Mouse (Mus musculus): ENCODE data around the gene Rrm1.
"Not testable (repeated sequence)": the region's sequence is repeated elsewhere in the genome, so short reads cannot be mapped to it uniquely, and the experiment has no call there.

Rrm1 gene

GRCm38 (mm10) chr7:102478926-102479325, 37.4 kb downstream of the Rrm1 start:
- DNase-seq = no peak

DNA sequence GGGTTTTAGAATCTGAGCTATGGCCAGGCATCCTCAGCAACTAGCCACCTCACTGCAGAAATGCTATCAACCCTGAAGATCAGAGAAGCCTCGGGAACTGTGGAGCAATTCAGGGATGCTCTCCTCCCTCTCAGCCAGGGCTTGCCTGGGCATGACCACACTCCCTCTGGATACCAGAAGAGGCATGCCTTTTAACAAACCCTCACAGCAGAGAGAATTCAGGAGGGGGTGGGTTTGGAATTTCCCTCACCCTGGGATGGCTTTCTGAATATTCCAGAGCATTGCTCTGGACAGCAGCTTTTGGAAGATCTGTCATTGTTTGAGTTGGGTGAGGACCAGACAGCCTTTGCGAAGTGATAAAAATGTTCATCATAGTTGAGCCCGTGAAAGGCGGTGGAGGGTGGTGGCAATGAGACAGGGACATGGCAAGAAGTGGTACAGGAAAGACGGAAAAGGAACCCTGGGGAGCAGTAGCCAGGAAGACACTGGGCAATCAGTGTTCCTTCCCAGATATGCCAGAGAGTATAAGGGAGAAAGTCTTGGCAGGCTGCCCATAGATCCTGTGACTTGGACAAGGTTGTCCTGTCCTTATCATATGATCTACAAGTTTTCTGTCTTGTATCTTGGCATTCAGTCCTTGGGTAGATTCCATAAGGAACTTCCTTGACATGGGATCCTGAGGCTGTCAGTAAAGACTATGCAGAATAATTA, 38.0 kb downstream of the Rrm1 start:
- peak; percentile 75 to 78 for DNase-seq

DNA sequence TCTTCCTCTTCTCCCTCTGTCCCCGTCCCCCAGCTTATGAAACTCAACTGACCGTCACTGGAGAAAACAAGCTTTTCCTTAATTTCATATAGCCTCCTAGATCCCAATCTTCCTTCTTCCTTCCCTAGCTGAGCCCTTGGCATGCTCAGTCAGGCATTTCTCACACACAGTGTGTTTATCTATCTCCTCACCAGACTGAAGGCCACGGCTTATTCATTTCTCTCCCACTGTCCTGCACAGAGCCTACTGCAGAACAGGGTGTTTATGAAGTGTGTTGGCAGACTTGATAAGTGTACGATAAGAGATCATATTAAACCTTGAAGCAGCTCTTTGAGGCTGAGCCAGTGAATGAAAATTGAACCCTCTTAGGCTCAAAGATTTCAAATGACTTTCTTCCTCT, 39.3 kb downstream of the Rrm1 start:
- DNase-seq = no peak

- no peak for DNase-seq
Observed at GRCm38 (mm10) chr7:102481579-102481978, 40.1 kb downstream of the Rrm1 start, which contains the start of gene Olfr543. Gene Olfr543 (minus strand): TSS chr7:102481679.

DNA sequence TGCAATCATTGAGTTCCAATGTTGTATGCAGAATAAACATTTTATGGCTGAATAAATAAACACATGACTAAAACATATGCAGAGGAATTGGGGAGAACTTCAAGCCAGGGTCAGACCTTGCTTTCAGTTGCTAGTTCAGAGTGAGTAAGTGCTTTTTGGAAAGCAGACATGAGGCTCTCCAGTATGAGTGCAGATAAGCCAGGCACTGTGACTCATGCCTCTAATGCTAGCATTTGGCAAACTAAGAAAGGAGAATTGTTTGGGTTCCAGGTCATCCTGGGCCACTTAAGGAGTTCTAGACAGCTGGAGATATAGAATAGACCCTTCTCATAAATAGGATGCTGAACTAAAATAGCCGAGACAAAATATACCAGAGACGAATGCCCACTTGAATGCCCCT, 42.2 kb downstream of the Rrm1 start:
- DNase-seq = no peak

DNA sequence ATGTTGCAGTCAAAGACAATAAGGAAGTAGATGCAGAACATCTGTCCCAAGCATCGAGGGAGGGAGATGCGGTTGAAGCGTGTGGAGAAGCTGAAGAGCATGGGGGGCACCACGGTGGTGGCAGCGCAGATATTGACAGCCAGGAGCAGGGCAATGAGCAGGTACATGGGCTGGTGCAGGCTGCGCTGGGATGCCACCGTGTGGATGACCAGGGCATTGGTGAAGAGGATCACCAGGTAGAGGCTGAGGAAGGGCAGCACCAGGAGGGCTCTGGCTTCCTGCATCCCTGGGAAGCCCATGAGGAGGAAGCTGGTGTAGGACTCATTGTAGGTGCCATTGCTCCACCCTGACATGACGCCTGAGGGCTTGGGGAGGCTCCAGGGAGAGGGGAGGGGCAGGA, 43.3 kb downstream of the Rrm1 start:
- not testable (repeated sequence) for DNase-seq

DNA sequence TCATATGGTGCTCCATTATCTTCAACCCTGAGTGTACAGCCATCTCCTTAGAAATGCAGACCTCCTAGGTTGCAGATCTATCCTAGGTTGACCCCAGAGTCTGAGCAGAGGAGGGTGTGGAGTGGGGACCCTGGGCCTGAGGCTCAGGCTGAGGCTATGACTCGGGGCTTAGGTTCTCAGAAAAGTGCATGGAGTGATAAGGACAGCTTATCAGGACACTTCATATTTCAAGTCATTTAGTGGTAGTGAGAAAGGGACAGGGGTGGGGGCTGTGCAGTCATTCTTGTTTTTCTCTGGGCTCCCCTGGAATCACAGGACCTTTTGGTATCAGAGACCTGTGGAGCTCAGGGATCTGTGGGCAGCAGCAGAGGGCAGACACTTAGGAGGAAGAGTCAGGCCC, 44.6 kb downstream of the Rrm1 start:
- DNase-seq = no peak

DNA sequence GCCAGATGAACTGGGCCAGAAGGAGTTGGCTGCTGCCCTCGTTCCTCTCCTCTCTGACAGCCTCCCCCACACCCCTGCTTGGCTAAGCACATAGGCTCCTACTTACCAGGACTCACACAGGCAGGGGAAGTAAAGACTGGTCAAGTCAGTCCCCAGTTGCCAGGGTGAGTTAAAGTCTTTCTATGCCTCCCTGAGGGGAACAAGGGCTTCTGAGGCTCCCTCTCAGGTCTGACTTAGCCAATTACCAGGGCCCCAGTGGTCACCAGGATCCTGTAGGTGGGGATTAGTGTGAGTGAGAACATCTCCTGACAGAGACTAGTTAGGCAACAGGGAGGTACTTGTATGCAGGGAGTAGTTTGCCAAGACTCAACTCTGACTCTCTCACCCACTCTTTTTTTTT, 46.7 kb downstream of the Rrm1 start, which contains the start of gene Olfr544:
TSS of gene Olfr544 (minus strand) at position 153 of the 400 bp plus-strand sequence.
- DNase-seq = no peak

DNA sequence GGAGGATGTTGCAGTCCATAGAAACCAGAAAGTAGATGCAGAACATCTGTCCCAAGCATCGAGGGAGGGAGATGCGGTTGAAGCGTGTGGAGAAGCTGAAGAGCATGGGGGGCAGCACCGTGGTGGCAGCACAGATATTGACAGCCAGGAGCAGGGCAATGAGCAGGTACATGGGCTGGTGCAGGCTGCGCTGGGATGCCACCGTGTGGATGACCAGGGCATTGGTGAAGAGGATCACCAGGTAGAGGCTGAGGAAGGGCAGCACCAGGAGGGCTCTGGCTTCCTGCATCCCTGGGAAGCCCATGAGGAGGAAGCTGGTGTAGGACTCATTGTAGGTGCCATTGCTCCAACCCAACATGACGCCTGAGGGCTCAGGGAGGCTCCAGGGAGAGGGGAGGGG, 52.9 kb downstream of the Rrm1 start:
- not testable (repeated sequence) for DNase-seq

- DNase-seq = no peak
Observed at GRCm38 (mm10) chr7:102499473-102499872, 58.0 kb downstream of the Rrm1 start, which contains the start of gene Olfr545. Gene Olfr545 (minus strand): TSS chr7:102499573.

GRCm38 (mm10) chr7:102501986-102502385, 60.5 kb downstream of the Rrm1 start:
- no peak for DNase-seq

DNA sequence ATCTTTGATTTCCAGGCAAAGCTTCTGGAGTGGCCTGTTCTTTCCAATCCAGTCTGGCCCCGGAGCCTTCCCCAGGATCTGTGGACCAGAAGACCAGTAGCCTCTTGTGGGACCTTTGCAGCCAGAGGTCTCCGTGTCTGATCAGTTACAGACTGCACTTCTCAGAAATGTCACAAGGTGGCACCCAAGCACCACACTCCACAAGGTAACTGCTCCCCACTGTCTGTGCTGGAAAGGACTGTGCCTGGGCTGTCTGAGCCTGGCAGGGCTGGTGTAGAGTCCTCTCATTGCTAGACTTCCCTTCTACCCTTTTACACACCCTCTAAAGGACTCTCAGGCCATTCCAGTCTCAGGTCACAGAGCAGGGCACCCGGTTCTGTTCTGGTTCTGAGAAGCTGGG, 65.4 kb downstream of the Rrm1 start:
- peak; percentile 66 to 85 for DNase-seq

DNA sequence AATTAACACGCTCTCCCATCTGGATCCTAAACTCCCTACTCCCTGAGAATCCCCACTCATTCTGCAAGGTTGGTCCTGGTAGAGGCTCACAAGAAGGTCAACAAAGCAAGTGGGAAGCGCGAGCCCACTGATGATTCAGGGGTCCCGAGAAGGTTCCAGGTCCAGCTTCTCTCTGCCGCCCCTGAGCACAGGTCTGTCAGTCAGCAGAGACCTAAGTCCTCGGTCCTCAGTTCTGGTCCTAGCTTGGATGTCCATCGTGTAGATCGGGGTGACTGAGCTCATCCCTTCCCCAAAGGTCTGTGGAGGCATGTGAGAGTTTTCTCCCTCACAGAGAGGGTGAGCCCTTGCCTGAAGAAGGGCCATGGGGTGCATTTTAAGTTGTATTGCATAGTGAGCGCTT, 66.6 kb downstream of the Rrm1 start:
- DNase-seq = no peak

DNA sequence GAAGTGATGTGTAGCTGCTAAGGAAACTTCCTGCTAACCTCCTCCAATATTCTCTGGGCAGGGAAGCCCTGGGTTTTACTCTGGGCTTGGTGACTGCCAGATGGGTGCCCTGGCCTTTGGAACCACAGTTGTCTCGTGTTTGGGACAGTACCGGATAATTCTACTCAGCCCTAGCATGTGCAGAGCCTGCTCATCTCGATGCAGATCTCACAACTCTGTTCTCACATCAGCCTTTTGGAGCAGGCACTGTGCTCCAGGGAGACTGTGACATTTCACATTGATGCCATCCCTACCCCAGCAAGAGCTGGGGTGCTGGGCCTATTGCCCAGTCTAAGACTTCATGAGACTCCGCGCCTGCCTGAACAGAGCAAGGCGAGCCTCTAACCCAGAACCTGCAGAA, 67.2 kb downstream of the Rrm1 start:
- no peak for DNase-seq

GRCm38 (mm10) chr7:102509726-102510125, 68.2 kb downstream of the Rrm1 start:
- DNase-seq = no peak

- no peak for DNase-seq
Observed at GRCm38 (mm10) chr7:102511927-102512326, 70.4 kb downstream of the Rrm1 start.

GRCm38 (mm10) chr7:102512814-102513435, 71.4 kb downstream of the Rrm1 start:
- DNase-seq = peak; percentile 73 to 96

DNA sequence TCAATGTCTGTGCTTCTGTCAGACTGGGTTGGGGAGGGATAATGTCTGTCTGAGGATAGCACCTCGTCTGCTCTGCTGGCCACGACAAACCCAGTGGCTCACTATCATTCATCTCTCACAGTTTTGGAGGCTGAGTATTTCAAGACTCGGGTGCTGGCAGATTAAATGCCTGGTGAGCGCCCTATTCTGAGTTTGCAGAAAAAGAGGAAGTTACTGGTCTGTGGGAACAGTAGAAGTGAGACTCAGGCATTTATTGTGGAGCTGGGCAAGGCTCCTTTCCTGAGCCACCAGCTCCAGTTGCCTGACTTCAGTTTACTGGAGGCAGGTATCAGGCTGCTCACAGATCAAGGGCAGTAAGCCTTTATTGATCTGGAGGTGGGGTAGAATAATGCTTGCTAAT, 72.6 kb downstream of the Rrm1 start:
- no peak for DNase-seq

GRCm38 (mm10) chr7:102516261-102517050, 75.0 kb downstream of the Rrm1 start:
- peak; percentile 5 to 32 for DNase-seq

DNA sequence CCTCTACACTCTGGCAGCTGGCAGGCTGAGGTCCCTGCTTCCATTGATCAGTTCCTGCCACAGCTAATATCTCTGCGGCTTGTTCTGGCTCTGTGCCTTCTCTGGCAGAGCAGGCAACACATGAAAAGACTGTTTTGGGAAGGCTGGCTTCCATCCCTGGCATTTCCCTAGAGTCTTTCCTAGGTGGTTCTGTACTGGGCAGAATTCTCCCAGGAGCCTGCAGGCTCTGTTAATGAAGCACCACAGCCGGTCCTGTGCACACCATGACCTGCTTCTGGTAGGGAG, 75.5 kb downstream of the Rrm1 start:
- no peak for DNase-seq
